Mouse (Mus musculus): ENCODE measurements around the gene Acap1.
A peak's percentile ranks its signal among the peaks of the same experiment; 100 is the strongest.

Gene Acap1

DNA sequence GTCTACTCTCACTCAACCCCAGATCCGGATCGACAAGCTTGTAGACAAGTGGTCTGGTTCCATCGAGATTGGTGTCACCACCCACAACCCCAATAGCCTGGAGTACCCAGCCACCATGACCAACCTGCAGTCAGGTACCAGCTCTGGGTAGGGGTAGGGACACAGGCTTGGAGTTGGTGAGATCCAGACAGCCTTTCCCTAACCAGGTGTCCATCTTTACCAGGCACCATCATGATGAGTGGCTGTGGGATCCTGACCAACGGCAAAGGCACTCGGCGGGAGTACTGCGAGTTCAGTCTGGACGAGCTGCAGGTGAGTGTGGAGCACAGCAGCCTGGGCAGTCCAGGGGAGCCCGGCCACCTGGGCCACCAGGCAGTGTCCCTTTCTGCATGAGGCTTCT lies 9.0 kb upstream of the Acap1 start:
- no peak for DNase-seq (ENCODE audit: low read depth, low spot score)

GRCm38 (mm10) chr11:69902972-69903371 lies 7.6 kb upstream of the Acap1 start:
- DNase-seq (ENCODE audit: low read depth, low spot score): no peak

DNA sequence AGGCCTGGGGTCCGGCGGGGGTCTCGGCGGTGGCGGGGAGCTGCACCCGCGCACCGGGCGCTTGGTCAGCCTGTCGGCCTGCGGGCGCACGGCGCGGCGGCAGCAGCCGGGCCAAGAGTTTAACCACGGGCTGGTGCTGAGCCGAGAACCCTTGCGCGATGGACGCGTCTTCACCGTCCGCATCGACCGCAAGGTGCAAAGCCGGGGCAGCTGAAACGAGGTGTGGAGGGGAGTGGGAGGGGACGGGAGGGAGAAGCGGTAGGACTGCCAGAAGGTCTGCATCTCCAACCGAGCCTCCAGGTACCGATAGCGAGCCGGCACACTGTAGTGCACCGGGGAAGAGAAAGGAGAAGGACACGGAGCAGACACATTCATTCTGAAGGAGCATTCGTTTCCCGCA lies 6.7 kb upstream of the Acap1 start:
- DNase-seq (ENCODE audit: low read depth, low spot score): no peak

GRCm38 (mm10) chr11:69901406-69901846 lies 6.1 kb upstream of the Acap1 start:
- peak; percentile 99 for DNase-seq (ENCODE audit: low read depth, low spot score)

DNA sequence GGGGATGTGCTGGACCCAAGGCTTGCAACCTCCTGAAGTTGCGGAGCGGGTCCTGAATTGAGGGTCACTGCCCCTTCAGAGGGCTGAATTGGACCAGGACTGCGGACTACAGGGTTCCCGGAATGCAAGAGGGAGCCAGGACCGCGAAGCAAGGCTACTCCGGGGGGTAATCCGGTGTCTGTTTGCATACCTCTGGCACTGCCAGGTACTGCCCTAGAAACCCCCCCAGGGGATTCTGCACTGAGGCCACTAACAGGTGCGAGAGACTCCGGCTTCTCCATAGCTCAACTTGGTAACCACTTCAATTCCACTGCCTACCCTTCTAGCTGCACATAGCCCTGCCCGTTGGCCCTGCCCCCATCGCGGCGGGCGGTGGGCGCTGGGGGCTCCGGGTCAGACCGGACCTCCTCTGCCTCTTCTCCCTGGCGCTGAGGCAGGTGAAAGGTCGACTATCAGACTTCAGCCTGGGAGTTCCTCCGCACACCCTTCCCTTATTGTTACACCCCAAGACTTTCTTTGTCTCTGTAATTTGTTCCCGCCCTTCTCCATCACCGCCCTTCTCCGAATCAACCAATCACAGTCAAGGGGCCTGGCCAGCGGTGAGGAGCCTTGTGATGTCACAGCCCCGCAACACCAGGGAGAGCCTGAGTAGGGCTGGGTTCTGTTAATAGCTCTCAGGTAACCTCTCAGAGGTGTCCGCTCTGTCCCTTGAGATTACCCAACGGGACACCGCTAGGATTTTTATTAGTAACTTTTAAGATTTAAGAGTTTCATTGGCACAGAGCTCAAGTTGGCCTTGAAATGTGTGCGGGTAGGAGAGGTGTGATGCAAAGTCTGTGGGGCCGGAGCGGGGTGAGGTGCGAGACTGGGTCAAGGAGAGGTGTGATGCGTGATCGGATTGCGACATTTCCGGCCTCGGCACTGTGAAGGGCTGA lies 5.4 kb upstream of the Acap1 start, which contains the start of the genes 2810408A11Rik and Neurl4:
Gene 2810408A11Rik (minus strand): TSS at position 517 of the 935 bp plus-strand sequence.
Gene Neurl4 (plus strand): TSS at position 602 of the 935 bp plus-strand sequence.
- peak; percentile 97 for DNase-seq (ENCODE audit: low read depth, low spot score)

- no peak for DNase-seq (ENCODE audit: low read depth, low spot score)
Observed at GRCm38 (mm10) chr11:69899870-69900269, 4.5 kb upstream of the Acap1 start.

GRCm38 (mm10) chr11:69894671-69895070 lies 668 bp downstream of the Acap1 start:
- DNase-seq (ENCODE audit: low read depth, low spot score): no peak

GRCm38 (mm10) chr11:69891482-69891881 lies 3.9 kb downstream of the Acap1 start:
- DNase-seq (ENCODE audit: low read depth, low spot score): no peak

- no peak for DNase-seq (ENCODE audit: low read depth, low spot score)
Observed at GRCm38 (mm10) chr11:69886907-69887635, 8.3 kb downstream of the Acap1 start.

- no peak for DNase-seq (ENCODE audit: low read depth, low spot score)
Observed at GRCm38 (mm10) chr11:69884663-69885062, 10.7 kb downstream of the Acap1 start.

DNA sequence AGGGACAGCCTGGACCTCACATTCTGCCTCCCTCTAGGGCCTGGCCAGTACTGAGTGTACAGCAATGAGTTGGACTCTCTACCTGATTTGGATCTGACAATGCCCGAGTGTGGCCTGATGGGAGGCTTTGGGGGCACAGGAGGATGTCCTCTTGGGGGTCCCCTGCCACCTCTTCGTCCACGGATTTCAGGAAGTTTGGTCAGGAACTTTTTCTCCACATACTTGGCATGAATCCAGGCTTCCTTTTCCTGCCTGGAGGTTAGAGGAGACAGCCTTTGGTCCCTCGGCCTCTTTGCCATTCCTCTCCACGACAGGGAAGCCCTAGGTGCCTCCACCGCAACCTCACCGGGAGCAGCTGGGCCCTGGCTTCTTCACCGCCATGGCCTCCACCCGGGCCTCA lies 11.1 kb downstream of the Acap1 start:
- no peak for DNase-seq (ENCODE audit: low read depth, low spot score)

DNA sequence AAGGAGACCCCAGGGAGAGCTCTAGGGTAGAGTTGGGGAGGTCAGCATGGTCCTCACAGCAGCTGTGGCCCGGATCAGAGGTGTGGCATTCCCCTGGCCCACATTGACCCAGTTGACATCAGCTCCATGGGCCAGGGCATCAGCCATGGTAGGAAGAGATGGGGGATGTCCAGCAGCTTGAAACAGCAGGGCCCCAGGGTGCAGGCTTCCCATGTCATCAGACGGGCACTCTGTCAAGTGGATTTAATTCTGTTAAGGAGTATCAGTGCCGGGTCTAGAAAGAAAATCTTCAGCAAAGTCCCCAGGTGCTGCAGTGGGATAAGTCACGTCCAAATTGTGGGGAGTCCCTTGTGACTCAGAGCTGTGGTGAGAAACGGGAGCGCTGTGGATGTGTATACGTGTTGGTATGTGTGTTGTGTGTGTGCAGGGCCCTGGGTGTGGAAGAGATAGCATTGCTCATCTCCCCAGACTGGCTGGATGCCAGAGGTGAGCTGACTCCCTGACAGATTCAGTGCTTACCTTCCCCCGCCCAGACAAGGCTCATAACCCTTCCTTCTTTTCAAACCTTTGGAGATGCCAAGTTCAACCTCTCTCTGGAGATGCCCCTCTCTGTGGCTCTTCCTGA lies 11.7 kb downstream of the Acap1 start:
- no peak for DNase-seq (ENCODE audit: low read depth, low spot score)

- DNase-seq (ENCODE audit: low read depth, low spot score): no peak
Observed at GRCm38 (mm10) chr11:69883066-69883465, 12.3 kb downstream of the Acap1 start.

GRCm38 (mm10) chr11:69881787-69882670 lies 13.3 kb downstream of the Acap1 start:
- DNase-seq (ENCODE audit: low read depth, low spot score): no peak

- DNase-seq (ENCODE audit: low read depth, low spot score): peak; percentile 77
Observed at GRCm38 (mm10) chr11:69880853-69881603, 14.3 kb downstream of the Acap1 start, which contains the start of gene Kctd11. Gene Kctd11 (minus strand): TSS chr11:69881406.

GRCm38 (mm10) chr11:69880506-69880852 lies 14.9 kb downstream of the Acap1 start:
- DNase-seq (ENCODE audit: low read depth, low spot score): peak; percentile 80

DNA sequence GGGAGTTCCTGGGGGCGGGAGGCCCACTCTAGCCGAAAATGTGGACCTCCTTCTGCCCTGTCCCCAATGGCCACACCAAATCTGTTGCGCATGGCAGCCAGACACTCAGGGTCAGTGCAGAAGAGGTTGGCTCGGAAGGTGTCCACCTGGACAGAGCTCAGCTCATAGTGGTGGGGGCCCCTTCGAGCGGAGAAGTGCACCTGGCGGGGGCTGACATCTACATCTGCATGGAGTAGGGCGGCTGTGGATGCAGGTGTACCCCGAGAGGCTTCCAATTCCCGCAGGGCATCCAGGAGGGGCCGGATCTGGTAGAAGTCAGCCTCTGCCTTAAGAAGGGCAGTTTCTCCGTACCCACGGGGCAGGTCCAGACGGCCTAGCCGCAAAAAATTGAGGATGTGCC lies 15.6 kb downstream of the Acap1 start:
- DNase-seq (ENCODE audit: low read depth, low spot score): no peak

GRCm38 (mm10) chr11:69878952-69879351 lies 16.4 kb downstream of the Acap1 start:
- DNase-seq (ENCODE audit: low read depth, low spot score): no peak

GRCm38 (mm10) chr11:69878399-69878798 lies 16.9 kb downstream of the Acap1 start:
- no peak for DNase-seq (ENCODE audit: low read depth, low spot score)

GRCm38 (mm10) chr11:69877878-69878277 lies 17.5 kb downstream of the Acap1 start, which contains the start of gene Tmem95:
Gene Tmem95 (minus strand): TSS chr11:69878018.
- no peak for DNase-seq (ENCODE audit: low read depth, low spot score)
